Mouse (Mus musculus) megakaryocyte, embryonic 14.5 days (primary cell): ENCODE measurements at regions not wholly inside any gene's neighbourhood (a gene's known extent, or its start where the extent isn't known, plus 50 kb on each side); places are given as distances from the start of the nearest gene placed in this dataset.

Experiments used
- H3K27me3 ChIP-seq: replicated peaks from 2 replicates; pipeline ENCODE3; 2012; ENCODE audit warnings: inconsistent platforms
- H3K36me3 ChIP-seq: replicated peaks from 2 replicates; pipeline ENCODE3; 2012; ENCODE audit warnings: low read length, inconsistent platforms, mixed read lengths
- H3K4me1 ChIP-seq: 2 replicates; pipeline ENCODE4 v1.6.1; 2012; ENCODE audit warnings: inconsistent platforms
- H3K4me3 ChIP-seq: replicated peaks from 2 replicates; pipeline ENCODE3; 2012; ENCODE audit warnings: moderate library complexity, mild to moderate bottlenecking, inconsistent platforms
- H3K9me3 ChIP-seq: 2 replicates; pipeline ENCODE4 v1.6.1; 2012; ENCODE audit warnings: inconsistent platforms
- FLI1 ChIP-seq: IDR thresholded peaks from 2 replicates; pipeline ENCODE4 v1.6.1; 2012; ENCODE audit warnings: low read length, inconsistent platforms, mixed read lengths
- GATA1 ChIP-seq: IDR thresholded peaks from 3 replicates; pipeline ENCODE4 v1.6.1; 2012; ENCODE audit warnings: mixed read lengths, low read length, inconsistent platforms, borderline replicate concordance

- TF ChIP-seq GATA1 (no peak), FLI1 (no peak)
- Histone ChIP-seq H3K9me3 (no peaks in the 10 kb centered on the region), H3K27me3 (peaks cover 6% of the 10 kb centered on the region), H3K4me1 (no peaks in the 10 kb centered on the region), H3K36me3 (no peaks in the 10 kb centered on the region), H3K4me3 (no peak overlapping the region)
These were observed 97.7 kb downstream of the Gm10260 start for GRCm38 (mm10) chr13:97662741-97663140.

- Histone ChIP-seq H3K27me3 (no peaks in the 10 kb centered on the region), H3K9me3 (peaks cover 13% of the 10 kb centered on the region), H3K4me3 (no peak overlapping the region), H3K4me1 (no peaks in the 10 kb centered on the region), H3K36me3 (no peaks in the 10 kb centered on the region)
- TF ChIP-seq FLI1 = no peak
- TF ChIP-seq GATA1 = no peak
These were observed 103.8 kb downstream of the Gm10260 start for GRCm38 (mm10) chr13:97656618-97657017.

GRCm38 (mm10) chr13:97652279-97652678 lies 108.2 kb downstream of the Gm10260 start:
- H3K4me3 ChIP-seq = no peak overlapping the region
- no peaks in the 10 kb centered on the region for H3K4me1 ChIP-seq
- no peaks in the 10 kb centered on the region for H3K27me3 ChIP-seq
- no peaks in the 10 kb centered on the region for H3K36me3 ChIP-seq
- TF ChIP-seq FLI1 = no peak
- no peak for TF ChIP-seq GATA1
- peaks cover 30% of the 10 kb centered on the region for H3K9me3 ChIP-seq

GRCm38 (mm10) chr13:97651761-97652160 lies 108.7 kb downstream of the Gm10260 start:
- Histone ChIP-seq H3K4me3 (no peak overlapping the region), H3K9me3 (peaks cover 30% of the 10 kb centered on the region), H3K27me3 (no peaks in the 10 kb centered on the region), H3K36me3 (no peaks in the 10 kb centered on the region), H3K4me1 (no peaks in the 10 kb centered on the region)
- TF ChIP-seq GATA1 = no peak
- TF ChIP-seq FLI1 = no peak

GRCm38 (mm10) chr13:97651176-97651575 lies 109.3 kb downstream of the Gm10260 start:
- Histone ChIP-seq H3K27me3 (peaks cover under 1% of the 10 kb centered on the region), H3K4me1 (no peaks in the 10 kb centered on the region), H3K9me3 (peaks cover 31% of the 10 kb centered on the region), H3K36me3 (no peaks in the 10 kb centered on the region), H3K4me3 (no peak overlapping the region)
- TF ChIP-seq GATA1 = no peak
- no peak for TF ChIP-seq FLI1

GRCm38 (mm10) chr13:97650191-97650590 lies 110.2 kb downstream of the Gm10260 start:
- TF ChIP-seq GATA1 (no peak), FLI1 (no peak)
- Histone ChIP-seq H3K4me1 (peaks cover under 1% of the 10 kb centered on the region; the same call in 1 of the 2 replicates), H3K36me3 (no peaks in the 10 kb centered on the region), H3K27me3 (peaks cover 4% of the 10 kb centered on the region), H3K9me3 (peaks cover 35% of the 10 kb centered on the region), H3K4me3 (no peak overlapping the region)

GRCm38 (mm10) chr13:97647486-97647885 lies 112.9 kb downstream of the Gm10260 start:
- H3K36me3 ChIP-seq = no peaks in the 10 kb centered on the region
- H3K4me3 ChIP-seq = no peak overlapping the region
- TF ChIP-seq FLI1 (no peak), GATA1 (no peak)
- peaks cover 3% of the 10 kb centered on the region; the same call in 1 of the 2 replicates for H3K4me1 ChIP-seq
- peaks cover 4% of the 10 kb centered on the region for H3K27me3 ChIP-seq
- peaks cover 46% of the 10 kb centered on the region for H3K9me3 ChIP-seq

- peaks cover 31% of the 10 kb centered on the region for H3K9me3 ChIP-seq
- TF ChIP-seq FLI1 = no peak
- no peak for TF ChIP-seq GATA1
- H3K4me1 ChIP-seq = peaks cover 3% of the 10 kb centered on the region; the same call in 1 of the 2 replicates
- peaks cover 4% of the 10 kb centered on the region for H3K27me3 ChIP-seq
- H3K36me3 ChIP-seq = no peaks in the 10 kb centered on the region
- no peak overlapping the region for H3K4me3 ChIP-seq
These were observed 114.4 kb downstream of the Gm10260 start for GRCm38 (mm10) chr13:97646021-97646385.

GRCm38 (mm10) chr13:97645107-97646020 lies 115.1 kb downstream of the Gm10260 start:
- H3K36me3 ChIP-seq = no peaks in the 10 kb centered on the region
- peaks cover 3% of the 10 kb centered on the region; the same call in 1 of the 2 replicates for H3K4me1 ChIP-seq
- H3K4me3 ChIP-seq = no peak overlapping the region
- TF ChIP-seq FLI1 (no peak), GATA1 (no peak)
- H3K9me3 ChIP-seq = peaks cover 25% of the 10 kb centered on the region
- peaks cover 4% of the 10 kb centered on the region for H3K27me3 ChIP-seq

- TF ChIP-seq FLI1 = no peak
- TF ChIP-seq GATA1 = no peak
- H3K4me3 ChIP-seq = no peak overlapping the region
- no peaks in the 10 kb centered on the region for H3K36me3 ChIP-seq
- peaks cover 3% of the 10 kb centered on the region; the same call in 1 of the 2 replicates for H3K4me1 ChIP-seq
- H3K9me3 ChIP-seq = peaks cover 40% of the 10 kb centered on the region
- H3K27me3 ChIP-seq = no peaks in the 10 kb centered on the region
These were observed 120.2 kb downstream of the Gm10260 start for GRCm38 (mm10) chr13:97640236-97640635.

GRCm38 (mm10) chr13:97639656-97640055 lies 120.8 kb downstream of the Gm10260 start:
- no peak for TF ChIP-seq FLI1
- no peak for TF ChIP-seq GATA1

More at GRCm38 (mm10) chr13:97639656-97640055, 120.8 kb downstream of the Gm10260 start:
- H3K4me1 ChIP-seq = no peaks in the 10 kb centered on the region
- H3K4me3 ChIP-seq = no peak overlapping the region
- H3K9me3 ChIP-seq = peaks cover 36% of the 10 kb centered on the region
- H3K27me3 ChIP-seq = no peaks in the 10 kb centered on the region
- no peaks in the 10 kb centered on the region for H3K36me3 ChIP-seq
